Mouse (Mus musculus): ENCODE measurements around the gene Atic. TPM values are rescaled to one million over a fixed set of nuclear protein-coding genes. Genes with fewer than 3 reads are reported as not detected.

The Atic gene
- polyA plus RNA-seq, 1 experiment from 2014 or later: 36.2 TPM

- WGBS: 66% methylated on average over 16 of the region's 16 CpGs
Observed at GRCm38 (mm10) chr1:71567884-71568605, 11.1 kb downstream of the Atic start.

GRCm38 (mm10) chr1:71570116-71570515 lies 13.2 kb downstream of the Atic start:
- 91% methylated on average over 4 of the region's 4 CpGs for WGBS
- no peak overlapping the region for H3K4me3 ChIP-seq
- H3K9ac ChIP-seq (replicated peaks): no peak overlapping the region
- H3K4me1 ChIP-seq: no peaks in the 10 kb centered on the region
- no peaks in the 10 kb centered on the region for H3K9me3 ChIP-seq
- H3K4me2 ChIP-seq (replicated peaks): no peak overlapping the region
- H3K27ac ChIP-seq (replicated peaks): no peak overlapping the region
- no peaks in the 10 kb centered on the region for H3K27me3 ChIP-seq
- peaks cover 51% of the 10 kb centered on the region for H3K36me3 ChIP-seq
- ATAC-seq (replicated peaks): no peak

More at GRCm38 (mm10) chr1:71567884-71568605, 11.1 kb downstream of the Atic start:
- peaks cover 59% of the 10 kb centered on the region for H3K36me3 ChIP-seq
- H3K27me3 ChIP-seq: no peaks in the 10 kb centered on the region
- H3K9me3 ChIP-seq: no peaks in the 10 kb centered on the region
- H3K4me1 ChIP-seq: no peaks in the 10 kb centered on the region
- no peak overlapping the region for H3K27ac ChIP-seq (replicated peaks)
- no peak overlapping the region for H3K4me3 ChIP-seq
- peak; percentile 71 for ATAC-seq (replicated peaks)
- no peak overlapping the region for H3K4me2 ChIP-seq (replicated peaks)
- H3K9ac ChIP-seq (replicated peaks): no peak overlapping the region

- 77% methylated on average over 7 of the region's 7 CpGs for WGBS
- no peak overlapping the region for H3K4me3 ChIP-seq
- H3K4me1 ChIP-seq: no peaks in the 10 kb centered on the region
- no peak for ATAC-seq (replicated peaks)
- H3K9ac ChIP-seq (replicated peaks): no peak overlapping the region
- H3K9me3 ChIP-seq: no peaks in the 10 kb centered on the region
- no peak overlapping the region for H3K27ac ChIP-seq (replicated peaks)
- no peaks in the 10 kb centered on the region for H3K27me3 ChIP-seq
- peaks cover 51% of the 10 kb centered on the region for H3K36me3 ChIP-seq
- no peak overlapping the region for H3K4me2 ChIP-seq (replicated peaks)
Observed at GRCm38 (mm10) chr1:71575987-71576386, 19.0 kb downstream of the Atic start.

GRCm38 (mm10) chr1:71576837-71577236 lies 19.9 kb downstream of the Atic start:
- Histone ChIP-seq H3K9me3 (no peaks in the 10 kb centered on the region), H3K4me1 (no peaks in the 10 kb centered on the region), H3K36me3 (peaks cover 43% of the 10 kb centered on the region), H3K4me2 (replicated peaks) (no peak overlapping the region), H3K27me3 (no peaks in the 10 kb centered on the region), H3K27ac (replicated peaks) (no peak overlapping the region), H3K4me3 (no peak overlapping the region), H3K9ac (replicated peaks) (no peak overlapping the region)
- WGBS: 91% methylated on average over 6 of the region's 6 CpGs
- no peak for ATAC-seq (replicated peaks)

GRCm38 (mm10) chr1:71579526-71579925 lies 22.6 kb downstream of the Atic start:
- no peak overlapping the region for H3K27ac ChIP-seq (replicated peaks)
- no peak overlapping the region for H3K9ac ChIP-seq (replicated peaks)
- WGBS: 89% methylated on average over 4 of the region's 4 CpGs
- no peaks in the 10 kb centered on the region for H3K27me3 ChIP-seq
- peaks cover 32% of the 10 kb centered on the region for H3K36me3 ChIP-seq
- H3K4me3 ChIP-seq: no peak overlapping the region
- no peak for ATAC-seq (replicated peaks)
- H3K9me3 ChIP-seq: no peaks in the 10 kb centered on the region
- no peaks in the 10 kb centered on the region for H3K4me1 ChIP-seq
- H3K4me2 ChIP-seq (replicated peaks): no peak overlapping the region

- Histone ChIP-seq H3K9ac (replicated peaks) (no peak overlapping the region), H3K27ac (replicated peaks) (no peak overlapping the region), H3K27me3 (no peaks in the 10 kb centered on the region), H3K9me3 (no peaks in the 10 kb centered on the region), H3K36me3 (peaks cover 32% of the 10 kb centered on the region), H3K4me1 (no peaks in the 10 kb centered on the region), H3K4me3 (no peak overlapping the region), H3K4me2 (replicated peaks) (no peak overlapping the region)
- ATAC-seq (replicated peaks): no peak
- 93% methylated on average over 12 of the region's 12 CpGs for WGBS
Observed at GRCm38 (mm10) chr1:71580408-71580807, 23.5 kb downstream of the Atic start.

- Histone ChIP-seq H3K27me3 (no peaks in the 10 kb centered on the region), H3K9me3 (no peaks in the 10 kb centered on the region), H3K4me3 (no peak overlapping the region), H3K4me2 (replicated peaks) (no peak overlapping the region), H3K36me3 (peaks cover 7% of the 10 kb centered on the region), H3K4me1 (no peaks in the 10 kb centered on the region), H3K27ac (replicated peaks) (no peak overlapping the region), H3K9ac (replicated peaks) (no peak overlapping the region)
- ATAC-seq (replicated peaks): no peak
- WGBS: 96% methylated on average over 8 of the region's 8 CpGs
Observed at GRCm38 (mm10) chr1:71583302-71583701, 26.4 kb downstream of the Atic start.

GRCm38 (mm10) chr1:71583900-71584299 lies 26.9 kb downstream of the Atic start:
- H3K4me2 ChIP-seq (replicated peaks): no peak overlapping the region
- peaks cover 4% of the 10 kb centered on the region; the same call in 1 of the 2 replicates for H3K36me3 ChIP-seq
- no peaks in the 10 kb centered on the region for H3K4me1 ChIP-seq
- 90% methylated on average over 7 of the region's 7 CpGs for WGBS
- H3K27me3 ChIP-seq: no peaks in the 10 kb centered on the region
- no peak overlapping the region for H3K27ac ChIP-seq (replicated peaks)
- no peak for ATAC-seq (replicated peaks)
- no peaks in the 10 kb centered on the region for H3K9me3 ChIP-seq
- no peak overlapping the region for H3K9ac ChIP-seq (replicated peaks)
- H3K4me3 ChIP-seq: no peak overlapping the region

- Histone ChIP-seq H3K9ac (replicated peaks) (no peak overlapping the region), H3K4me1 (no peaks in the 10 kb centered on the region), H3K4me3 (no peak overlapping the region), H3K9me3 (no peaks in the 10 kb centered on the region), H3K27me3 (no peaks in the 10 kb centered on the region), H3K36me3 (peaks cover 4% of the 10 kb centered on the region; the same call in 1 of the 2 replicates), H3K4me2 (replicated peaks) (no peak overlapping the region), H3K27ac (replicated peaks) (no peak overlapping the region)
- WGBS: 92% methylated on average over 7 of the region's 7 CpGs
- ATAC-seq (replicated peaks): no peak
Observed at GRCm38 (mm10) chr1:71586658-71587057, 29.7 kb downstream of the Atic start.

- Histone ChIP-seq H3K9ac (replicated peaks) (no peak overlapping the region), H3K9me3 (no peaks in the 10 kb centered on the region), H3K4me2 (replicated peaks) (no peak overlapping the region), H3K27me3 (no peaks in the 10 kb centered on the region), H3K27ac (replicated peaks) (no peak overlapping the region), H3K4me3 (no peak overlapping the region), H3K36me3 (peaks cover 4% of the 10 kb centered on the region; the same call in 1 of the 2 replicates), H3K4me1 (no peaks in the 10 kb centered on the region)
- ATAC-seq (replicated peaks): no peak
- 96% methylated on average over 11 of the region's 11 CpGs for WGBS
Observed at GRCm38 (mm10) chr1:71590038-71590437, 33.1 kb downstream of the Atic start.

- ATAC-seq (replicated peaks): no peak
- no peak overlapping the region for H3K9ac ChIP-seq (replicated peaks)
- 94% methylated on average over 9 of the region's 9 CpGs for WGBS
- no peak overlapping the region for H3K27ac ChIP-seq (replicated peaks)
- H3K9me3 ChIP-seq: no peaks in the 10 kb centered on the region
- no peaks in the 10 kb centered on the region for H3K4me1 ChIP-seq
- H3K27me3 ChIP-seq: no peaks in the 10 kb centered on the region
- no peak overlapping the region for H3K4me3 ChIP-seq
- no peak overlapping the region for H3K4me2 ChIP-seq (replicated peaks)
- peaks cover 4% of the 10 kb centered on the region; the same call in 1 of the 2 replicates for H3K36me3 ChIP-seq
Observed at GRCm38 (mm10) chr1:71593184-71593583, 36.2 kb downstream of the Atic start.

GRCm38 (mm10) chr1:71594268-71594667 lies 37.3 kb downstream of the Atic start:
- WGBS: 81% methylated on average over 2 of the region's 2 CpGs
- Histone ChIP-seq H3K4me1 (no peaks in the 10 kb centered on the region), H3K9me3 (no peaks in the 10 kb centered on the region), H3K27ac (replicated peaks) (no peak overlapping the region), H3K9ac (replicated peaks) (no peak overlapping the region), H3K27me3 (no peaks in the 10 kb centered on the region), H3K36me3 (peaks cover 4% of the 10 kb centered on the region; the same call in 1 of the 2 replicates), H3K4me2 (replicated peaks) (no peak overlapping the region), H3K4me3 (no peak overlapping the region)
- no peak for ATAC-seq (replicated peaks)

- no peak for ATAC-seq (replicated peaks)
- Histone ChIP-seq H3K4me2 (replicated peaks) (no peak overlapping the region), H3K4me3 (no peak overlapping the region), H3K4me1 (no peaks in the 10 kb centered on the region), H3K36me3 (peaks cover 4% of the 10 kb centered on the region; the same call in 1 of the 2 replicates), H3K9me3 (no peaks in the 10 kb centered on the region), H3K9ac (replicated peaks) (no peak overlapping the region), H3K27me3 (no peaks in the 10 kb centered on the region), H3K27ac (replicated peaks) (no peak overlapping the region)
- 91% methylated on average over 4 of the region's 4 CpGs for WGBS
Observed at GRCm38 (mm10) chr1:71595365-71595764, 38.4 kb downstream of the Atic start.

Data from forebrain, embryonic 15.5 days (tissue).